Mouse (Mus musculus) kidney, postnatal 14 days (tissue): ENCODE results near the gene Kalrn.

Source experiments
- DNase-seq: peaks from one replicate; pipeline ENCODE4 v3.0.0; 2022; ENCODE audit warnings: mixed read lengths

Gene Kalrn

GRCm38 (mm10) chr16:33923001-33923316 lies 650.4 kb downstream of the Kalrn start:
- no peak for DNase-seq

- DNase-seq = peak; percentile 59
Observed at GRCm38 (mm10) chr16:33922111-33923000, 651.0 kb downstream of the Kalrn start.

- no peak for DNase-seq
Observed at GRCm38 (mm10) chr16:33921514-33921913, 651.8 kb downstream of the Kalrn start.
